Mouse (Mus musculus) layer of hippocampus, postnatal 25 days (tissue): Measurements from ENCODE around the gene Rtn4rl1. TPM values are rescaled to one million over a fixed set of nuclear protein-coding genes. Genes with fewer than 3 reads are reported as not detected.
A peak's percentile ranks its signal among the peaks of the same experiment; 100 is the strongest.
"Not testable (repeated sequence)": the region's sequence is repeated elsewhere in the genome, so short reads cannot be mapped to it uniquely, and the experiment has no call there.

Source experiments
- DNase-seq, 2 experiments: peaks; one replicate each; pipeline ENCODE4 v3.0.0; 2022; ENCODE audit warnings: mixed read lengths in 2 of 2, low spot score in 1 of 2; ENCODE audit errors: extremely low spot score in 1 of 2
- total RNA-seq, 2 experiments: library from RNA; stranded (reverse); gene quantifications; 2 replicates each; pipeline ENCODE4 v1.2.3; 2021

Rtn4rl1 gene
- total RNA-seq, 2 experiments from 2014 or later, result 94.7 to 106 TPM

DNA sequence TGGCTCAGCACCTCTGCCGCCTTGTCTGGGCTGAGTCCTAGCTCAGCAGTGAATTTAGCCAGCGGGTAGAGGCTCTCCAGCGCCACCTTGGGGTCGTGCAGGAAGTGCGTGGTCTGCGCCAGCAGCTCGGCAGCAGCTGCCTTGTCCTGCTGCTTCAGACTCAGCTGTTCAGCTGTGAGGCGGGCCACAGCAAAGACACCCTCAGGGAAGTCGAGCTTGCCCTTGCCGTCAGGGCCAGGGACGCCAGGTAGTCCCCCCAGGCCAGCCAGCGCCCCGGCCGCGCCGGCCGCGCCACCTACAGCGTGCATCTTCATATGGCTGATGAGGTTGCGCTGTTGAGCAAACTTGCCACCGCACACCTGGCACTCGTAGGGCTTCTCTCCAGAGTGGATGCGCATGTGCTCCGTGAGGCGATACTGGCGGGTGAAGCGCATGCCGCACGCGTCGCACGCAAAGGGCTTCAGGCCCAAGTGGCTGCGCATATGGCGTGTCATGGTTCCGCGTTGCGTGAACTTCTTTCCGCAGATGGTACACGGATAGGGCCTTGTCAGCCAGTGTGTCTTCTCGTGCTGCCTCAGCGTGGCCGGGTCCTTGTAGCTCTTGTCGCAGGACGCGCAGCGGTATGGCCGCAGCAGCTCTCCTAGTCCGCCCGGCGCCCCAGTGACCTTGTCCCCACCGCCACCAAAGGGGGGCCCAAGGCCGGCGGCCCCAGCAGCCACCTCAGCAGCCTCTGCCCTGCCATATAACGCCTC lies 28.0 kb upstream of the Rtn4rl1 start:
- peak; percentile 79 to 87 for DNase-seq

DNA sequence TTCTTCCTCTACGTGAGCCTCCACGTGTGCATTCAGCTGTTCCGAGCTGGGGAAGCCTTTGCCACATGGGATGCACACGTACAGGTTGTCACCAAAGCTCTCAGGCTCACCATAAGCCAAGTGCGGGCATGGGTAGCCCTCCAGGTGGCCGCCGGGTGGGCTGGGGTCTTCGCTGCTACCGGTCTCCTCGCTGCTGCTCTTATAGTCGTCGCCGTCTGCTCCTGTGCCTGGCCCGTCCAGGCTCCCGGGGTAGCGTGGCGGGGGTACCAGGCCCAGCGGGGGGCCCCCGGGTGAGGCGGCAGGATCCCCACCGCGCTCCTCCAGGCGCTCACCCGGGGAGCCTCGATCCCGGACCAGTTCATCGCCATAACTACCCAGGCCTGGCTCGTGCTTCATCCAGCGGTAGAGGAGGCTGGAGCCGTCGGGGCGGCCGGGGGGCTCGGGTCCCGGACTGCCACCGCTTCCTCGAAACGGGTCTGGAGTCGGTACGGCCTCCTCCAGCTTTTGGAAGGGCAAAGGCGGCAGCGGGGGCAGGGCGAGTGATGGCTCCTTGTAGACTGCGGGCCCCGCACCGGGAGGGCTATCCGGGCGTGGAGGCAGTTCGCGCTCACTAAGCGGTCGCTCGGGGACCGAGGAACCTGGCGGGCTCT lies 27.3 kb upstream of the Rtn4rl1 start:
- no peak for DNase-seq

DNA sequence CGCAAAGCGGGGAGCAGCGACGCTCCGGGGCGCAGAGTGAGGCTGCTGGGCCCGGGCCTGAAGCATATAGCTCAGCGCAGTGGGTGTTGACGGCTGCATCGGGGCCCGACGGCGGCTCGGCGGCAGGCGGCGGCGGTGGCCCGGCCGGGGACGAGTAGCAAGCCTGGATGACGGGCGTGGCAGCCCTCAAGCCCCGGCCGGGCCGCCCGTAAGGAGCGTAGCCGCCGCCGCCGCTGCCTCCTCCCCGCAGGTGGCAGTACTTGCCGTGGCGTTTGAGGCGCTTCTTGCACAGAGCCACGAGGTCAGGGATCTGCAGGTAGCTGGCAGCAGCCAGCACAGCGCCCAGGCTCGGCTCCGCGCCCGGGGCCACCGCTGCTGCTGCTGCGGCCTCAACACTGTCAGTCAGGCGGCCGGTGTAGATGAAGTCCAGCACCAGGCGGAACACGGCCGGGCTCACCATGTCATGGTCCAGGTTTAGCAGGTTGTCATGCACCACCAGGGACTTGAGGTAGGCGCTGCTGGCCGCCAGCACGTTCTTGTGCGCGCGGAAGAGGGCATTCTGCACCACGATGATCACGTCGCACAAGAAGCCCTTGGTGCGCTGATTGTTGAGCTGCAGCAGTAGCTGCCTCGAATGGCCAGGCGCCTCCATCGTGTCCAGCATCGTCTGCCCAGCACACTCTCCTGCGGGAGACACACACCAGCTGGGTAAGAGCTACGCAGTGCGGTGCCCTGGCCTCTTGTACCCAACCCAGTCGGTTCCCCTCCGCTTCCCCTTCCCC lies 26.5 kb upstream of the Rtn4rl1 start:
- DNase-seq, result no peak

DNA sequence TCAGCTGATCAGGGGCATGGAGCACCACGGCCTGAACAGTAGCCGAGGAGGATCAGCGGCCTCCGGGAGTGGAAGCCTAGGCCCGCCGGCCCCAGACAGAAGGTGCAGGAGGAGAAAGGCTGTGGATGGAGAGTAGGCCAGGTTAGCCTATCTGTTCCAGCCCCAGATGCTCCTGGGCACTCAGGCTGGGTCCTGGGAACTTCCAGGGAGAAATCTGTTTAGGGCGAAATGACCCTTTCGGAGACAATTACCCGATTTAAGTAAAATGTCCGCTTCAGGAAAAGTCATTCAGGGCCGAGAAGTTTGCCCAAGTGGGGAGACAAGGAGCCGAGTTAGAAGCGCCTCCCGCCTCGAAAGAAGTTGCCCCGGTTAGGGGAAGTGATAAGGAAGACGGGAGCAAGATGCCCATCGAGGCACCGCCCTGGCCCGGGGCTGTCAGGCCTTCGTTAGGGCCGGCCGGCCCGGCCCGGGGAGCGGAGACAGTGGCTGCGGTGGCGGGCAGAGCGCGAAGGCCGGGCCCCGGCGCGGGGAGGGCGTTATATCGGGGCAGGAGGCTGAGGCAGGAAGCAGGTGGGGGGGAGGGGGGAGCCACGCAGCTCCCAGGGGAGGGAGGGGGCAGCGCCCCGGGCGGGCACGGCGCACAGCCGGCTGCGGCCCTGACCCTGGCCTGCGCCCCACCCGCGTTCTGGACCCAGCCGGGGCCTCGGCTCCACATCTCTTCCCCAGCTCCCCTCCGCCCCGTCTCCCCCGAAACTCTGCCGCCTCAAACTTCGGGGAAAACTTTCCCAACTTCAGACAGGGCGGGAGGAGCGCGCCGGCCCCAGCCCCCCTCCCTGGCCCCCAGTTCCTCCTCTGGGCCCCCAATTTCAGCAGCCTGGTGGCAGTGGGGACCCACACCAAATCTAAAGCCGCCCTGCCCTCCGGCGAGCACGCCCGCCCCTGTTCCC lies 25.7 kb upstream of the Rtn4rl1 start:
- DNase-seq, result no peak

DNA sequence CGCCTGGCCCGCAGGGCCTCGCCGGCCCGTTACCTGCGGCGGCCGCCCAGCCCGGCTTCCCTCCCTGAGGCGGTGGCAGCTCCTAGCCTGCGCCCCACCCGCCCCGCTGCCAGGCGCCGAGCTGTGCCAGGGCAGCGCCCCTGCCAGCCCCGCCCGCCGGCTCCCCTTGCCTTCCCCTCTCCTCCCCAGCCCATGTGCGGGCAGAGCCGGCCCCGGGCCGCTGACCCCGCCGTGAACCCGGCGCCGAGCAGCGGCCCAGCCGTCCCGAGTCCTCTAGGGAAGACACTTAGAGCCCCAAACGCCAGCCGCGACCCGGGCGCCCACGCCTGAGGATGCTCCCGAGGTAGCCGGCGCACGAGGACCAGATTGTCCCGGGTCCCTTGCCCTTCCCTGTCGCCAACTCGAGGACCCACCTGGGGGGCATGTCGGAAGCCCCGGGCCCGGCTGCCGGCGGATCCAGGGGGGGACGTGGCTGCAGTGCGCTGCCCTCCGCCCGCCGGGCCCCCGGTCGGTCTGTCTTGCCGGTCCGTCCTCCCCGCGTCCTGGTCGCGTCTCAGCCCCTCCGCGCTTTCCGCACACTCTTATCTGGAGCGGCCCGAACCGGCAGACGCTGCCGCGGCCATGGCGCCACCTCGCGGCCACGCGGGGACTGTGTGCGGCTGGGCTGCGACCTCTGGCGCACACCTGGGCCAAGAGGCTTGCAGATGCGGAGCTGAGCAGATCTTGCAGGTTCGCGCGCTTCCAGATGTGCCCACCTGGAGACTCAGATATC lies 24.8 kb upstream of the Rtn4rl1 start:
- DNase-seq, result peak; percentile 76 to 80

DNA sequence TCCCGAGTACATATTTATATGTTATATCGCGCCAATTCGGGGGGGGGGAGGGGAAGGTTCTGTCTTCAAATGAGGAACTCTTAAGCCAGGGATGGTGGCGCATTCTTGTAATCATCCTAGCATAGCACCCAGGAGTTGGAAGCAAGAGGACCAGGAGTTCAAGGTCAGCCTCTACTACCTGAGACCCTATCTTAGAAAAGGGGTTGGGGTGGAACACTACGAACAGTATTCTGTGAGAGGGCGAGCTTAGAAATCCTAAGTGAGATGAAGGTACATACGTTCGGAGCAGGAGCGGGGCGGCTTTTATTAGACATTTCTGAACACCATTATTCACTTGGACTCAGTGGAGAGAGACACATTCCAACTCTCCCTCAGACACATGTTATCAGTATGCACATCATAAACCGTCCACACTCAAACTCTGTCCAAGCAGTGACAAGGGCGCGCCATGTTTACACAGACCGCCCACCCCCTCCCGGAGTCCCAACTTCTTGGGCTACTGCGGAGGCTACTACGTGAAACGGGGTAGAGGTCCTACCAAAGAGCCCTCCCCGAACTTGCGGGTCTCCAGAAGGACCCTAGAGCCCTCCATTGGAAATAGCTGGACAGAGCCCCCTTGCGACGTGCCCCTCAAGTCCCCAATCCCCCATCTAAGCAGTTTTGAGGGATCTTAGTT lies 24.0 kb upstream of the Rtn4rl1 start, which contains the start of gene Hic1:
Gene Hic1, minus strand, starts transcription at position 115 of the 676 bp plus-strand sequence.
- DNase-seq, result no peak

DNA sequence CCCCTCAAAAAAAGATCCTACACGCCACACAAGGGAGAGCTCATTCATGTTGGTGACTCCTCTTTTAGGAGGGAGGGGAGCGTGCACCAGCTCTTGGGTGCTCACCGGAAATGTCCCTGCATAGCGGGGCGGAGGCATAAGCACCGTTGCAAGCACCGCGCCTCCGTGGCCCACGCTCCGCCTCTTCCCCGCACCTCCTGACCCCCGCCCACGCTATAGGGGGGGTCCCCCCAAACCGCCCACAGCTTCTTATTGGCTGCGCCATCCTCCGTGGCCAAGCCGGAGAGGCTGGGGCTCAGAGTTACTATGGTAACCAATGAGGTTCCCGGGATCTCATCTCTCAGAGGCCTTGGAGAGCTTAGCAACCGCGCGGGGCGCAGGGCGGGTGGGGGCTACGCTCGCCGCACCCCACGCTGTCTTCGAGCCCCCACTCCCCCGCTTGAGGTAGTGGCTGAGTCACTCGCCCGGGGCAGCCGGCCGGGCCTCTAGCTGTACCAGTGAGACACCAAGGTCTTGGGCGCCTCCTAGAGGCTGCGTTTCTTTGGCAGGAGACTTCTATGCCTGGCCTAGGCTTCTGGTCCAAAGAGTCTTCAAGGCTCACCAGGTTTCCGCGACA lies 23.3 kb upstream of the Rtn4rl1 start:
- DNase-seq, result peak; percentile 92 to 94

DNA sequence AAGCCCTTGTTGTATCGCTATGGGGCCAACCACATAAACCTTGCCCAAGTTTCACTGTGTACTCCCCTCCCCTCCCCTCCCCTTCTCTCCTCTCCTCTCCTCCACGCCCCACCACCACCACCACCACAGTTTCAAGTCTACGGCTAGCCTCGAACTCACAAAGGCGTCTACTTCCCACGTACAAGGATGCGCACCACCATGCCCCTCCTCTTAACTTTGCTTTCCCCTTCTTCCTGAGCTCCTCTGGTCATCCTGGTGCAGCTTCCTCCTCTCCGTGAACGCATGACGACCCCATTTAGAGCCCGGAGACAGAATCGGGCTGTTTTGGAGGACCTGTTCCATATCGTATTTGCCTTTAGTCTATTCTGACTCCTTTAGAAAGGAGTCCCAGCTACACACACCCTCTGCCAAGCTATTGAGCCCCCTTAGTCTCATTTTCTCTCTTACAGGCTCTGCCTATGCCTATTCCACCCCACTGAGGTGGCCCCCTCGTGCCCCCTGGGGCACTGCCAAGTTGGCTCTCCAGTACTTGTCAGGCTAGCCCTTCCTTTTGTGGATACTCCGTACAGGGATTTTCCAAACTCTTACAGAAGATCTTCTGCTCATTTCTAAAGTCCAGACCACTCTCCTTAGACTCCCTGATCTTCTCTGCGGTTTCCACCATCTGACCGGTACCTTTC lies 22.3 kb upstream of the Rtn4rl1 start:
- no peak for DNase-seq

DNA sequence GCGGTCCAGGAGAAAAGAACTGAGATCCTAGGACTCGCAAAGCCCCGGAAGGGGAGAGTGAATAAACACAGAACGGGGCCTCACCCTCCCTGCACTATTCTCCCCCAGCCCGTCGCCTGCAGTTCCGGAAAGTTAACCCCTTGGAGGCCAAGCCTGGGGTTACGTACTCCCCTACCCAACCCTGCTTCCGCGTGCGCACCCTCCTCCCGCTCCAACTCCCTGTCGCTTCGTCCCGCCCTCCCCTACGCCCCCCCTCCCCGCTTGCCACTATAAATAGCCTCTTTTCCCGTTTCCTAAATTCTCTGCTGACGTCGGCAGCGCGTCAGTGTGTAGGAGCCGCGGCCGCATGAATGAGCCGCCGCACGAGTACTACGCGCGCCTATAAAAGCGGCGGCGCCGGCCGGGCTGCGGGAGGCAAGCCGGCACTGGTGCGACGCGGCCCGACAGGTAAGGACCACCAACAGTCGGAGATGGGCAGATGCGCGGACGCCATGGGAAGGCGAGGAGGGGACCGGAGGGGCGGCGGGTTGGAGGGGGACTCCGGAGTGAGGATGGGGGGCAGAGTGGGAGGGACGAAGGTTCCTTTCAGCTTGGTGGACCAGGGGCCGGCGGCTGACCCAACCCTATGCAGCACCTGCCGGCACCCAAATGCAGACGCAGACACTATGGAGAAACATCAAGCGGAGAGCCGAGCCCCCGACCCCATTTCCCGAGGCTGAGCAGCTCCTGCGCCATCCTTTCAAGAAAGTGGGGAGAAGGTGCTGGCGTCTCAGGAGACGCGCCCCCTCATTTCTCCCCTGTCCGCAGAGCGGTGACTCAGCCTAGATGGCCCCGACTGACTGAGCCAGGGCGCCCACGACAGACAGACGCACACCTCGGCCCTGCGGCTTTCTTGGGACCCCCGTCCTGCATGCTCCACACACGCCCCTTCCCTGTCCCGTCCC lies 21.2 kb upstream of the Rtn4rl1 start:
- no peak for DNase-seq

DNA sequence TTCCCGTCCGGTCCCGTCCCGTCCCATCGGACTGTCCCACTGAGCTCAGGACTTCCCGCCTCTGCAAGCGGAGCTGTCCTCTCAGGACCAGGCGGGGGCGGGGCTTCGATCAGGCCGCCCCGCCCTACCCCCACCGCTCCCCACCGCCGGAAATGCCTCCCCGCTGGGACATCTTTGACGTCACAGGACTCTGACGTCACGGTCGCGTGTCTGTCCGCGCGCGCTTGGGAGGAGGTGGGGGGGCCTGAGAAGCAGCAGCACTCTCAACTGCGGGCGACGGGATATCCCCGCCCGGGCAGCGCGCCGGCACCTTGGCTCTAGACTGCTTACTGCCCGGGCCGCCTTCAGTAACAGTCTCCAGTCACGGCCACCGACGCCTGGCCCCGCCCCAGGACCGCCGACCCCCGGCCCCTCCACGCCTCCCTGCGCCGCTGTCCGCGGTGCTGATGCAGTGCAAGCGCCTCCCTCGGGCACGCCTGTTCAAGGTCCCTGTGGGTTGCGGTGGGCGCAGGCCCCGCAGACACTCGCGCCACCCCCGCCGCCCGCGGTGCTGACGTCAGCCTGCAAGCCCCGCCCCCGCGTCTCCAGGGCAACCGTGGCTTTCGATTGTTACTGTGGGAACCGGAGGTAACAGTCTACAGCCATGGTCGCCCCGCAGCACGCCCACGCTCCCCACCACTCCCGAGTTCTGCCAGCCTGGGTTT lies 20.3 kb upstream of the Rtn4rl1 start:
- DNase-seq, result peak; percentile 93 to 96

DNA sequence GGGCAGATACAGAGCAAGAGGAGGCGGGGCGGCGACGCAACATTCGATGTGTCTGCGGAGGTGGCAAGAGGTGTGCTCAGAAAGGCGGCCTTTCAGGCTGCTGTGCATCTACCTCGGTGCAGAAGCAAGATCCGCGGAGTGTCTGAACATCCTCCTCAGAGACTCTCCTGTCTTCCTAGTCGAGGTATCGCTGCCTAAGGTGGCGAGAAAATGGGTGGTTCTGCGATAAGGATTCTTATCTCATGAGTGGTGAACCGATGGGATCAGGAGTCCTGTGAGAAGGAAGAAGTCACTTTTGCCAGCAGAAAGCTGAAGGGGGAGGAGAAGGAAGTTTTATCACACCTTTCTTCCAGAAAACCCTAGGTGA lies 19.8 kb upstream of the Rtn4rl1 start:
- no peak for DNase-seq

DNA sequence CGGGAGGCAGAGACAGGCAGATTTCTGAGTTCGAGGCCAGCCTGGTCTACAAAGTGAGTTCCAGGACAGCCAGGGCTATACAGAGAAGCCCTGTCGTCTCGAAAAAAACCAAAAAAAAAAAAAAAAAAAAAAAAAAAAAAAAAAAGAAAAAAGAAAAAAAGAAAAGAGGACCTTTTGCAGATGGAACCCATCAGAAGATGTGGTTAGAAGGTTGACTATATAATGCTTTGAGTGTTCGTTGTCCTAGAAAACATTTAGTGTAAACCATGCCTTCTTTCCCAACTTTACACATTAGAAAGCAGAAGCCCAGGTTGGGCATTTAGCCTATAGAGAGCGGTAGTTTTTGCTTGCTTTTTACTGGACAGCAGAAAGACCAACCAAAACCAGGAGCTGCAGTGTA lies 19.0 kb upstream of the Rtn4rl1 start:
- DNase-seq, result not testable (repeated sequence)

DNA sequence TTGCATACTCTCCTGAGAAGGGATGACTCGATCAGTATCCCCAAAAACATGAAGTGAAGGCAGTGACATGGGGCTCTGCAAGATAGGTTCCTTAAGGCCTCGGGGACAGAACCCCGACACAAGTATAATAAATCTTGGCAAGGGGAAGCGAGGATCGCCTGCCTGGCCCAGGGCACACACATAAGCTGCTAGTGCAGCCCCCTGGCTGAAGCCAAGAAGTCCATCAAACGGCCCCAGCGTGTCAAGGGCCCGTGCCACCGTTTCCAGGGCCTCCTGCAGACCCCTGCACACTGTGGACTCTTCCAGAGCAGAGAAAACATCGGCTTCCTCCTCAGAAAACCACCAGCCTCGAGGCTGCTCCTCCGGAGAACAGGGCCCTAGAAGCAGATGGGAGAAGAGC lies 15.6 kb upstream of the Rtn4rl1 start:
- DNase-seq, result no peak

DNA sequence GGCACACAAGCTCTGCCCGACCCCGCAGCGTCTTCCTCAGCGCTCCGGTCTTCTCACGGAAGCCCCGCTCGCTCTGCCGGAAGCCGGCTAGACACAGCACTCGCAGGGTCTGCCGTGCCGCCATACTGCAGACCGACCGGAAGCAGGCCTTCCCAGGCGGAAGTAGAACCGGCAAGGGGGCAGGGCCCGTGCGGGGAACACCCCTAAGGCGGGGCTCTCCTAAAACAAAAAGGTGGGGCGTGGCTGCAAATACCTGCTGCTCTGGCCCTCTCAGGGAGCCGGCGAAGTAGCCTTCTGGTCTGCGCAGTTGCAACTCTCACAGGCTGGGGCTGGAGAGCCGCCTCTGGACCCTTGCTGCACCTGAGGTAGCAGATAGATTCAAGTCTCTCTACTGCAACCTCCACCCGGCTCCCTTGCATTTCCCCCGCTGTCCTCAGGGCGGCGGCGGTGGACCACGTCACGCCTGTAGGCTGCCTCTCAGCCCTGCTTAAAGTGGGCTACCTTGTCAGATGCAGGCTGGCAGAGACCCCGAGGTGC lies 14.8 kb upstream of the Rtn4rl1 start, which contains the start of gene Ovca2:
Gene Ovca2, minus strand, starts transcription at position 164 of the 537 bp plus-strand sequence.
- peak; percentile 87 to 90 for DNase-seq

DNA sequence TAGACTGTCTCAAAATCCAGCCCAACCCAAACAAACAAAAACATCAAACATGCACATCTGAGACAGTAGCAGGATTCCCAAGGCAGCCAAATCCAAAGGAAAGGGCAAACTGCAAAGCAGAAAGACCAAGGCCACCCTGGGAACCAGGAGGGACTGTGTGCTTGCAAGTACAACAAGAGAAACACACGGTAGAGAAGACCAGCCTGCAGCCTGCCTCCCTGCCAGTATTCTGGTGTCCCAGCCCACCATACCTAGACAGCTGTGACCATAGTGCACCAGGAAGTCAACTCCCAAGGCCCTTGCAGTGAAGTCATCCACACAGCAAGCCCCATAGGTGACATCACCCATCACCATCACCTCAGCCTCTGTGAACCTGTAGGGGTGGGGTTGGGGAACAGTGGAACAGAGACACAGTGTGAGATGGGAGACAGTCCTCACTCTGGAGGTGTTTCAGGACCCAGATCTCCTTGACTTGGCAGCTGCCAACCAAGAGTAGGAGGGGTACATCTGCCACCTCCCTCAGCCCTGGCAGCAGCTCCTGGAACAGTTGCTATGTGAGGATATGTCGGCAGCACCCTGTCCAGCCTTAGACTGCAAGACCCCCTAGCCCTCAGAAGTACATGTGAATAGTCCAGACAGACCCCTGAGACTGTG lies 9.5 kb upstream of the Rtn4rl1 start:
- DNase-seq, result peak in 1 of 2 experiments; percentile 39
